Mouse (Mus musculus) neural tube, embryonic 11.5 days (tissue): ENCODE results near the gene Prdm16. TPM values are rescaled to one million over a fixed set of nuclear protein-coding genes. Genes with fewer than 3 reads are reported as not detected.

ENCODE experiments used
- ATAC-seq: fragments of 200-750 bp; cut with Nextera tagmentation; 2 replicates; pipeline ENCODE4 v1.8.0; 2017; ENCODE audit warnings: moderate number of reproducible peaks, mild to moderate bottlenecking, moderate TSS enrichment, moderate library complexity; ENCODE audit not compliant: insufficient read depth, low FRiP score, low TSS enrichment
- DNase-seq: peaks from one replicate; pipeline ENCODE4 v3.0.0-alpha.2; 2015; ENCODE audit warnings: low spot score
- H3K27ac ChIP-seq: fragments of 300-500 bp; sonication (generic); 2 replicates; pipeline ENCODE4 v1.5.1; 2014; ENCODE audit warnings: low read depth, mild to moderate bottlenecking, low read length
- H3K27me3 ChIP-seq: fragments of 300-500 bp; sonication (generic); 2 replicates; pipeline ENCODE4 v1.6.1; 2014; ENCODE audit warnings: mild to moderate bottlenecking, low read length, mixed read lengths; ENCODE audit not compliant: control insufficient read depth, insufficient read depth
- H3K36me3 ChIP-seq: fragments of 300-500 bp; sonication (generic); 2 replicates; pipeline ENCODE4 v1.6.1; 2014; ENCODE audit warnings: mild to moderate bottlenecking, low read length, moderate library complexity, mixed read lengths; ENCODE audit not compliant: control insufficient read depth, insufficient read depth
- H3K4me1 ChIP-seq: fragments of 300-500 bp; sonication (generic); 2 replicates; pipeline ENCODE4 v1.6.1; 2014; ENCODE audit warnings: low read length, mixed read lengths; ENCODE audit not compliant: control insufficient read depth, insufficient read depth
- H3K4me2 ChIP-seq: fragments of 300-500 bp; sonication (generic); 2 replicates; pipeline ENCODE4 v1.6.1; 2014; ENCODE audit warnings: low read depth, mild to moderate bottlenecking, moderate library complexity
- H3K4me3 ChIP-seq: fragments of 300-500 bp; sonication (generic); 2 replicates; pipeline ENCODE4 v1.5.1; 2014; ENCODE audit warnings: low read depth, low read length
- H3K9ac ChIP-seq: fragments of 300-500 bp; sonication (generic); 2 replicates; pipeline ENCODE4 v1.6.1; 2014; ENCODE audit warnings: mild to moderate bottlenecking, low read length
- H3K9me3 ChIP-seq: fragments of 300-500 bp; sonication (generic); 2 replicates; pipeline ENCODE4 v1.6.1; 2016; ENCODE audit warnings: low read length; ENCODE audit not compliant: control insufficient read depth
- WGBS: fragments of 180-500 bp; shearing (Covaris S2); extraction: QIAGEN DNeasy Blood & Tissue Kit; methylation state at CpG from one replicate; pipeline ENCODE4 v1.1.7; 2014; 5-methylcytosine and 5-hydroxymethylcytosine counted together
- polyA plus RNA-seq: library from polyadenylated mRNA; unstranded; fragments of >200 nt; fragmentation: Nextera tagmentation; extraction: Ambion mirVana; gene quantifications from 2 replicates; pipeline ENCODE4 v1.2.1, GENCODE M21; 2014

The Prdm16 gene
- polyA plus RNA-seq, 1 experiment from 2014 or later: 10.9 TPM

DNA sequence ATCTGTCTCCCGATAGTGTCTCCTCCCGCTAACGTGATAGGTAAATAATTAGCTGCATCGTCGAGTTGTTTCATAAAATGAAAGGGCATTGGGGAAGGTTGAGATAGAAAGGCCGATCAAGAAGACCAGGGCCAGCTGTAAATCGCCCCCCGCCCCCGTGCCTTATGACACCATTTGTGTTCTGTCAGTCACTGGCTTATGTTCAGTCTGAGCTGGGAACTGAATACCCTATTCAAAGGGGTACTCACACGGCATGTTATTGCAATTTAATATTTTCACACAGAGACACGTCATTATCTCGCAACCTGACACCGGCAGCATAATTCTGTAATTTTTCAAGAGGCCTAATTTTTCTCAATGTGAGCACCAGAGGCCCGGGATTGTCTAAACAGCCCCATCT, 11.0 kb downstream of the Prdm16 start:
- Histone ChIP-seq H3K4me2 (no peak overlapping the region), H3K36me3 (no peaks in the 10 kb centered on the region), H3K9ac (no peak overlapping the region), H3K9me3 (no peaks in the 10 kb centered on the region), H3K4me1 (peaks cover 11% of the 10 kb centered on the region; the same call in 1 of the 2 replicates), H3K4me3 (no peak overlapping the region), H3K27ac (no peak overlapping the region), H3K27me3 (peaks cover 13% of the 10 kb centered on the region)
- DNase-seq (no peak), ATAC-seq (no peak)
- WGBS: 68% methylated on average over 14 of the region's 14 CpGs

DNA sequence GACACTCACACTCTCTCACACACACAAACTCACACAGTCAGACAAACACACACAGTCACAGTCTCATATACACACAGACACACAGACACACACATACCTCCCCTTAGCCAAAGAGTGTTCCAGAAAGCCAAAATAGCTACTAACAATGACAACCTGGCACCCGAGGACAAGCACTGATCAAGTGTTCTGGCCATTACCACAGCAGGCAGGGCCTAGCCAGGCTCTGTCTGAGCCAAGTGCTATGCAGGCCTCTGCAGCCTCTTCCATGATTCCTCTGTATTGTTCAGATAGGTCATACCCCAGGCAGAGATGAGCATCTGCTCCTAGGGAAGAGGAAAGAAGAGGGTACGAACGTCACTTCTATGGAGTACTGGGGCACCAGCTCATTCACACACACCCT, 13.4 kb downstream of the Prdm16 start:
- Histone ChIP-seq H3K4me3 (no peak overlapping the region), H3K27ac (no peak overlapping the region), H3K4me1 (peaks cover 12% of the 10 kb centered on the region; the same call in 1 of the 2 replicates), H3K36me3 (no peaks in the 10 kb centered on the region), H3K4me2 (no peak overlapping the region), H3K9ac (no peak overlapping the region), H3K27me3 (peaks cover 7% of the 10 kb centered on the region; the same call in 1 of the 2 replicates), H3K9me3 (no peaks in the 10 kb centered on the region)
- DNase-seq (no peak), ATAC-seq (no peak)
- 79% methylated on average over 3 of the region's 3 CpGs for WGBS

DNA sequence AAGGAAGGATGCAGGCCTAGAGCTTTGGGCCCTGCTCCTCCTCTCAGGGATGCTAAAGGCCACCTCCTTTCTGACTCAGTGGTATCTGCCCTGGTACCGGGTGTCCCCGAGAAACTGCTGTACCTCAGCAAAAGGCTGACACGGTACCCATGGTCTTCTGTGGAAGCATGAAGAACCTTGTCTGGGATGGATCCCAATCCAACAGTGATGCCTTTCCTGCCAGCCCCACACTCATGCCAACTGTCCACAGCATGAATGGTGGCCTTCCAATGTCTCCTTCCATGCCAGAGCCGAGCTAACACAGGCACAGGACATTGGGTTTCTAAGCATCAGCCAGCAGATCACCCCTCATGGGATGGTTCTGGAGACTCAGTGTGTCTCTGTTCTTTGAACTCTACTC, 14.2 kb downstream of the Prdm16 start:
- Histone ChIP-seq H3K9ac (no peak overlapping the region), H3K4me2 (no peak overlapping the region), H3K9me3 (no peaks in the 10 kb centered on the region), H3K27ac (no peak overlapping the region), H3K4me1 (peaks cover 17% of the 10 kb centered on the region), H3K4me3 (no peak overlapping the region), H3K36me3 (no peaks in the 10 kb centered on the region), H3K27me3 (peaks cover 4% of the 10 kb centered on the region; the same call in 1 of the 2 replicates)
- WGBS: 94% methylated on average over 4 of the region's 4 CpGs
- ATAC-seq (no peak), DNase-seq (no peak)

DNA sequence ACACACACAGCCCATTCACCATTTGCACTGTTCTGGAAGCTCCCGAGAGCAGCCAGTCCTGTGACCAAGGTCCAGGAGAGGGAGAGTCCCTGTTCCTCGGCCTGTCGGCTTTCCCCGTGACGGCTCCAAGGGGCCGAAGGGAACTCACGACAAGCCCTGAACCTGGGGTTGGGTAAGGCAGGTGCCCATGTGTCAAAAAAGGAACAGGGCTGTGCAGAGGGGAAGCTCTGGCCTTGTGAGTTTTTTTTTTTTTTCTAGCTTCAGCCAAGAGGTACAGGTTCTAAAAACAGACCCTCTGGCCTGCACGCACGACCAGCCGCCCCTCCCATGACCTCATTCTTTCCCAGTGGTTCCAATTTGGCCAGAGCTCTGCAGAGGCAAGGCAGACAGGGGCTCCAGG, 25.5 kb downstream of the Prdm16 start:
- Histone ChIP-seq H3K27me3 (no peaks in the 10 kb centered on the region), H3K4me2 (no peak overlapping the region), H3K9ac (no peak overlapping the region), H3K4me3 (no peak overlapping the region), H3K4me1 (no peaks in the 10 kb centered on the region), H3K27ac (no peak overlapping the region), H3K9me3 (no peaks in the 10 kb centered on the region), H3K36me3 (no peaks in the 10 kb centered on the region)
- WGBS: 82% methylated on average over 10 of the region's 10 CpGs
- no peak for ATAC-seq
- no peak for DNase-seq

DNA sequence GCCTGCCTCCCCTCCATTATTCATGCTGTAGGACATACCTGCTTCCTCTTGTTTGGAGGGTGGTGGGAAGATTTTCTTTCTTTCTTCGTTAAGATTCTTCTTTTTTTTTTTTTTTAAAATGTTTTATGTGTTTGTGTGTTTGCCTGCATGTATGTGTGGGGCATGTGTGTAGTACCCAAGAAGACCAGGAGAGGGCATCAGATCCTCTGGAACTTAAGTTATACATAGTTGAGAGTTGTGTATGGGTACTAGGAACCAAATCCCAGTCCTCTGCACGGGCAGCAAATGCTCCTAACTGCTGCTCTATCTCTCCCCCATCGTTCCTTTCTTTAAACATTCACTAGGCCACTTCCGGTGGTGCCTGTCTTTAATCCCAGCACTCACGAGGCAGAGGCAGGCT, 28.9 kb downstream of the Prdm16 start:
- Histone ChIP-seq H3K27me3 (no peaks in the 10 kb centered on the region), H3K9ac (no peak overlapping the region), H3K4me3 (no peak overlapping the region), H3K9me3 (no peaks in the 10 kb centered on the region), H3K4me2 (no peak overlapping the region), H3K27ac (no peak overlapping the region), H3K4me1 (peaks cover 17% of the 10 kb centered on the region), H3K36me3 (no peaks in the 10 kb centered on the region)
- no peak for ATAC-seq
- 89% methylated on average over 5 of the region's 5 CpGs for WGBS
- no peak for DNase-seq

DNA sequence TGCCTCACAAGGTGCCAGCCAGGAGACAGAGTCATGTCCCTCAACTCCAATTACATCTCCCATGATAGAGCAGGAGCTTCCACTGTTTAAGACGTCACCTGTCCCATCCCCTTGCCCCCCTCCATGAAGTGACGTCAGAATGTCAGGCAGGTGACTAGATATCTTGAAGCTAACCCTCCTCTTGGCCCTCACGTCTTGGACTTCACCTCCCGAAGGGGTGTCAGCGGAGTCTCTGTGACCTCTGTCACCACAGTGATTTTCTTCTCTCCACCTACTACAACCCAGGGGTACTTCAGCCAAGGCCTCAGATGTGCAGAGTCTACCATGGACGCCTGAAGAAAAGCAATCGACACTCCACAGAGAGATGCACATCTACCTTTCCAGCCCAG, 32.2 kb downstream of the Prdm16 start:
- peaks cover 38% of the 10 kb centered on the region for H3K4me1 ChIP-seq
- H3K27me3 ChIP-seq: no peaks in the 10 kb centered on the region
- no peak overlapping the region for H3K4me3 ChIP-seq
- H3K9ac ChIP-seq: no peak overlapping the region
- H3K36me3 ChIP-seq: no peaks in the 10 kb centered on the region
- 65% methylated on average over 7 of the region's 7 CpGs for WGBS
- H3K9me3 ChIP-seq: no peaks in the 10 kb centered on the region
- DNase-seq (no peak), ATAC-seq (0 out of 2 replicates have a peak, but pooled peaks have one; percentile 7)
- peak overlapping the region; percentile 63; the same call in 1 of the 2 replicates for H3K27ac ChIP-seq
- no peak overlapping the region for H3K4me2 ChIP-seq

DNA sequence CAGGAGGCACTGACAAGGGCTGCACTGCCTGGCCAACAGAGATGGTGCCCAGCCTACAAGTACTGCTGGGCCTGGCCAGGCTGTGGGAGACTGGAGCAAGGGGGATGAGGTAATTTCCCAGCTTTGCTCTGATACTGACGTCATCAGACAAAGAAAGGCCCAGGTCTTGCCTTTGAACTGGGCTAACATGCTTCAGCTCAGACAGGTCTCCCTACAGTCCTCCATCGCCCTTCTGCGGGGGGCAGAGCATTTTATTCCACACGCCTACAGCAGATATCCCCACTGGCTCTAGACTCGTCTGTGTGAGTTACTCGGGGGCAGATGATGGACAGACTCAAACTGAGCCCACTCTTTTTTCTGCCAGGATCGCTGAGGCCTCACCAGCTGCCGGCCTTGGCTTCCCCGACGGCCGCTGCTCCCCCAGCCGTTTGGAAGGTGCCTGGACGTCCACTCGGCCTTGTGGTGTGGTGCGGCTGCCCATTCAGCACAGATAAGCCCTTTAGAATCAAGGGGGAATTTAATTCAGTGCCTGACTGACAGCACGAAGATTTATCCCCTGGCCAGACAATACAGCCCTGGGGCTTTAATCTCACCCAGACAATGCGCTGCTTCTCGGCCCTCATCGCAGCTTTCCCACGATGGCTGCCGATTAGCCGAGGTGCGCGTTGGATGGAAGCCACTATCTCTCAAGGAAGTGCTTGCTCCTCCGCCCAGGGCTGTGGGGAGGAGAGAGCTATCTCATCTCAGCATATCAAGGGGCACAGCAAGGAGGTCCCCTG, 32.8 kb downstream of the Prdm16 start:
- Histone ChIP-seq H3K27ac (peak overlapping the region; percentile 63), H3K4me2 (no peak overlapping the region), H3K4me3 (no peak overlapping the region)

DNA sequence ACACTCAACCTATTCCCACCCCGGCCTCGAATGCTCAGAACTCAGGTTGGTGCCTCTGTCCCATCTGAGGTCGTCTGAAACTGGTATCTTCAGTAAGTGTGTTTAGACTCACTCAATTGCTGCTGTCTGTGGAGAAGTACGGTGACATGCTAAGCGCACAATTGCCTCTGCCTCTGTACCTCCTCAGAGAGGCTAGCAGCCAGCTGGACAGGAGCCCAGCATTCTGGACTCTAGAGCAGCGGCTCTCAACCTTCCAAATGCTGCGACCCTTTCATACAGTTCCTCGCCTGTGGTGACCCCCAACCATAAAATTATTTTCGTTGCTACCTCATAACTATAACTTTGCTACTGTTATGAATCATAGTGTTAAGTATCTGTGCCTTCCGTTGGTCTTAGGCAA, 34.3 kb downstream of the Prdm16 start:
- no peak overlapping the region for H3K4me3 ChIP-seq
- H3K36me3 ChIP-seq: no peaks in the 10 kb centered on the region
- H3K4me1 ChIP-seq: peaks cover 51% of the 10 kb centered on the region
- DNase-seq (no peak), ATAC-seq (no peak)
- H3K9me3 ChIP-seq: no peaks in the 10 kb centered on the region
- no peak overlapping the region for H3K4me2 ChIP-seq
- H3K27me3 ChIP-seq: no peaks in the 10 kb centered on the region
- WGBS: 80% methylated on average over 10 of the region's 10 CpGs
- no peak overlapping the region for H3K9ac ChIP-seq
- no peak overlapping the region for H3K27ac ChIP-seq

More for the DNA sequence above, 32.8 kb downstream of the Prdm16 start:
- no peak overlapping the region for H3K9ac ChIP-seq
- peak; percentile 79 for DNase-seq
- ATAC-seq: peak; percentile 84
- H3K27me3 ChIP-seq: no peaks in the 10 kb centered on the region
- no peaks in the 10 kb centered on the region for H3K9me3 ChIP-seq
- WGBS: 24% methylated on average over 25 of the region's 25 CpGs
- H3K4me1 ChIP-seq: peaks cover 44% of the 10 kb centered on the region
- no peaks in the 10 kb centered on the region for H3K36me3 ChIP-seq

DNA sequence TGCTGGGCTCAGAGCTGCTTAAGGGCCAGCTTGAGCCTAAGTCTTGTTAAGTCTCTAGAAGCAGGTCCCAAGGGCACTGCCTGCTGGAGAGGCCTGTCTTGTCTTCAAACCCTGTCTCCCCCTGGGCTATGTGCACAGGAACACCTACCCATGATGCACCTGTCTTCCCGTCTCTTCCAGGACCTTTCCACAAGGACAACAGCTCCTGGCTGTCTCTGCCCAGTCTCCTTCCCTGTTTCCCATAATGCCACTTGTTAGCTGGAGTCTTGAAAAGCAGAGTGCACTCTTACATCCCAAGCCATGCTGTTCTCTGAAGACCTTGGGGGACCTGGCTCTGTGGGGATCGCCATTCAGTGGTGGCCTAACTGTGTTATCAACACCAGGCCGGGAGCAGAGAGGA, 35.7 kb downstream of the Prdm16 start:
- no peak for ATAC-seq
- DNase-seq: no peak
- Histone ChIP-seq H3K9ac (no peak overlapping the region), H3K36me3 (no peaks in the 10 kb centered on the region), H3K27ac (no peak overlapping the region), H3K9me3 (no peaks in the 10 kb centered on the region), H3K4me1 (peaks cover 51% of the 10 kb centered on the region), H3K4me2 (no peak overlapping the region), H3K27me3 (no peaks in the 10 kb centered on the region), H3K4me3 (no peak overlapping the region)
- 41% methylated on average over 3 of the region's 3 CpGs for WGBS
